Mouse (Mus musculus) limb, embryonic 14.5 days (tissue): ENCODE results near the gene Elovl6. TPM values are rescaled to one million over a fixed set of nuclear protein-coding genes. Genes with fewer than 3 reads are reported as not detected.
A peak's percentile ranks its signal among the peaks of the same experiment; 100 is the strongest.

ENCODE experiments used
- ATAC-seq: fragments of 200-750 bp; cut with Nextera tagmentation; 2 replicates; pipeline ENCODE4 v1.8.0; 2017; ENCODE audit warnings: low read depth, moderate number of reproducible peaks, moderate TSS enrichment; ENCODE audit not compliant: low FRiP score
- DNase-seq: peaks from one replicate; pipeline ENCODE4 v3.0.0-alpha.2; 2015; ENCODE audit warnings: low spot score
- H3K27ac ChIP-seq: fragments of 300-500 bp; sonication (generic); replicated peaks from 2 replicates; pipeline ENCODE4 v1.5.1; 2014; ENCODE audit warnings: low read depth, mild to moderate bottlenecking, low read length, moderate library complexity, mixed read lengths
- H3K27me3 ChIP-seq: fragments of 300-500 bp; sonication (generic); 2 replicates; pipeline ENCODE4 v1.6.1; 2014; ENCODE audit warnings: low read length, mixed read lengths; ENCODE audit not compliant: control insufficient read depth, insufficient read depth
- H3K36me3 ChIP-seq: fragments of 300-500 bp; sonication (generic); 2 replicates; pipeline ENCODE4 v1.6.1; 2014; ENCODE audit warnings: mild to moderate bottlenecking, low read length, moderate library complexity, mixed read lengths; ENCODE audit not compliant: control insufficient read depth, insufficient read depth
- H3K4me1 ChIP-seq: fragments of 300-500 bp; sonication (generic); 2 replicates; pipeline ENCODE4 v1.6.1; 2014; ENCODE audit warnings: antibody characterized with exemption, low read length, mixed read lengths; ENCODE audit not compliant: control insufficient read depth, insufficient read depth
- H3K4me2 ChIP-seq: fragments of 300-500 bp; sonication (generic); replicated peaks from 2 replicates; pipeline ENCODE4 v1.6.1; 2014; ENCODE audit warnings: low read depth, mild to moderate bottlenecking, low read length, moderate library complexity; ENCODE audit not compliant: severe bottlenecking
- H3K4me3 ChIP-seq: fragments of 300-500 bp; sonication (generic); replicated peaks from 2 replicates; pipeline ENCODE4 v1.5.1; 2014; ENCODE audit warnings: low read length
- H3K9ac ChIP-seq: fragments of 300-500 bp; sonication (generic); 2 replicates; pipeline ENCODE4 v1.6.1; 2014; ENCODE audit warnings: mild to moderate bottlenecking, low read depth, low read length, moderate library complexity; ENCODE audit not compliant: severe bottlenecking
- H3K9me3 ChIP-seq: fragments of 300-500 bp; sonication (generic); 2 replicates; pipeline ENCODE4 v1.6.1; 2016; ENCODE audit warnings: low read length; ENCODE audit not compliant: control insufficient read depth
- POLR2A ChIP-seq: fragments of 200-500 bp; IDR thresholded peaks from 2 replicates; pipeline ENCODE4 v1.8.0; 2012; ENCODE audit warnings: inconsistent platforms, mild to moderate bottlenecking, moderate library complexity, borderline replicate concordance; ENCODE audit not compliant: insufficient read depth, insufficient read length; ENCODE audit errors: extremely low read depth
- WGBS: fragments of 180-500 bp; shearing (Covaris S2); extraction: QIAGEN DNeasy Blood & Tissue Kit; methylation state at CpG from one replicate; pipeline ENCODE4 v1.1.7; 2014; 5-methylcytosine and 5-hydroxymethylcytosine counted together
- polyA plus RNA-seq, 2 experiments: library from polyadenylated mRNA; depleted of rRNA in 1 of 2; stranded (reverse) in 1 of 2; unstranded in 1 of 2; fragments of >200 nt; fragmentation: Nextera tagmentation in 1 of 2; extraction: Ambion mirVana in 1 of 2; gene quantifications; 2 replicates each; pipeline versions ENCODE4 v1.2.1 to v1.2.3; 2012 to 2014

Elovl6 gene
- polyA plus RNA-seq, 2 experiments, result 23.2 to 27.0 TPM

GRCm38 (mm10) chr3:129504928-129505327, 27.2 kb upstream of the Elovl6 start:
- no peak for TF ChIP-seq POLR2A
- Histone ChIP-seq H3K4me2 (no peak overlapping the region), H3K27me3 (no peaks in the 10 kb centered on the region), H3K4me3 (no peak overlapping the region), H3K36me3 (no peaks in the 10 kb centered on the region), H3K9ac (no peak overlapping the region), H3K9me3 (no peaks in the 10 kb centered on the region), H3K27ac (no peak overlapping the region), H3K4me1 (no peaks in the 10 kb centered on the region)
- no peak for DNase-seq
- ATAC-seq, result no peak
- 74% methylated on average over 6 of the region's 6 CpGs for WGBS

- no peak overlapping the region for H3K9ac ChIP-seq
- no peak overlapping the region for H3K4me3 ChIP-seq
- no peaks in the 10 kb centered on the region for H3K27me3 ChIP-seq
- H3K9me3 ChIP-seq, result no peaks in the 10 kb centered on the region
- DNase-seq, result no peak
- no peak overlapping the region for H3K27ac ChIP-seq
- no peak for TF ChIP-seq POLR2A
- WGBS, result no CpG with 5 or more reads among the region's 1 CpGs
- no peaks in the 10 kb centered on the region for H3K4me1 ChIP-seq
- H3K4me2 ChIP-seq, result no peak overlapping the region
- no peak for ATAC-seq
- no peaks in the 10 kb centered on the region for H3K36me3 ChIP-seq
Measured at GRCm38 (mm10) chr3:129507736-129508135, 24.4 kb upstream of the Elovl6 start.

GRCm38 (mm10) chr3:129508571-129508970, 23.6 kb upstream of the Elovl6 start:
- H3K4me3 ChIP-seq, result no peak overlapping the region
- ATAC-seq, result no peak
- H3K27ac ChIP-seq, result no peak overlapping the region
- no peaks in the 10 kb centered on the region for H3K4me1 ChIP-seq
- no peak overlapping the region for H3K9ac ChIP-seq
- DNase-seq, result no peak
- no peaks in the 10 kb centered on the region for H3K27me3 ChIP-seq
- no peak overlapping the region for H3K4me2 ChIP-seq
- no peaks in the 10 kb centered on the region for H3K36me3 ChIP-seq
- H3K9me3 ChIP-seq, result no peaks in the 10 kb centered on the region
- no peak for TF ChIP-seq POLR2A

DNA sequence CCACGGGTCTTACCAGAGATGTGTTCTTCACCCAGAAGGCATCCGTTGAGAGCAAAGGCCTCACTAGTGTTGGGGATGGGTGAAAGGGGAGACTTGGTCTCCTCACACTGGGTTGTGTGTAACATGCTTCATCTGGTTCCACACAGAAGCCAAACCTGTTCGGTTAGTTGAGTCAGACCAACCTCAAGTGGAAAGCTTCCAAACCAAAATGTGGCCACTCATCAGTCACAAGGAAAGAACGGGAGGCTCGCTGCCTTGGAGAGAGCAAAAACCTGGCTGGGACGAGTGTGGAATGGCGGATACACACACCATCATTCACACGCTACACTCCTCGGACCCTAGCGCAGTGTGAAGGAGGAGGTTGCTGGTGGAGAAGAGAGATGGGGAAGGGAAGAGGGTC, 22.4 kb upstream of the Elovl6 start:
- no peak for ATAC-seq
- H3K4me3 ChIP-seq, result no peak overlapping the region
- no peaks in the 10 kb centered on the region for H3K4me1 ChIP-seq
- H3K9me3 ChIP-seq, result no peaks in the 10 kb centered on the region
- peak; percentile 47 for DNase-seq
- WGBS, result 78% methylated on average over 10 of the region's 10 CpGs
- H3K27me3 ChIP-seq, result no peaks in the 10 kb centered on the region
- TF ChIP-seq POLR2A, result no peak
- no peak overlapping the region for H3K9ac ChIP-seq
- no peaks in the 10 kb centered on the region for H3K36me3 ChIP-seq
- no peak overlapping the region for H3K27ac ChIP-seq
- H3K4me2 ChIP-seq, result no peak overlapping the region

DNA sequence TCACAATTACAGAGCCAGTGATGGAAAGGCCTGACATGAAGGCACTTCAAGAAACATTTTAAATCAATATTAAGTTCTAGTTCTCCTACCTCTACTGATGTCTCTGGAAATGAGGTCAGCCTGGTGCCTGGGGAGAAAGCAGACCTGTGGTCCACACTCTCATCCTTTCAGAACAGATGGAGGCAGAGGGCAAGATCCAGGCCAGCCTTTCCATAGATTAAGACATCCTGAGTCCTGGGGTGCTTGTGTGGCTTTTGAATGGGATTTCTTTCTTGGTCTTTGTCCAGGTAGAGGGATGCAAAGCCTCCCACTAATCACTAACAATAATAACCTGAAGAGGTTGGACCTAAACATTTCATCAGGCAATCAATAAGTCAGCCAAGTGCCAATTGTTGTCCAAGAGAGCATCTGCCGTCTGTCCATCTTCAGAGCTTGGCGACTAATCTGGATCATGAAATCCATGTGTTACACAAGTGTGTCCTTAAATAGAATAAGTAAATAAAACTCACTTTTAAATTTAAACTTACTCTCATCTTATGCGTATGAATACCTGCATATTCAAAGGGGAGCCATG, 16.2 kb upstream of the Elovl6 start:
- TF ChIP-seq POLR2A, result no peak
- no peaks in the 10 kb centered on the region for H3K4me1 ChIP-seq
- no peaks in the 10 kb centered on the region for H3K9me3 ChIP-seq
- no peak overlapping the region for H3K4me3 ChIP-seq
- H3K27ac ChIP-seq, result no peak overlapping the region
- H3K4me2 ChIP-seq, result no peak overlapping the region
- no peaks in the 10 kb centered on the region for H3K27me3 ChIP-seq
- no peak overlapping the region for H3K9ac ChIP-seq
- no peak for DNase-seq
- WGBS, result 94% methylated on average over 3 of the region's 3 CpGs
- no peaks in the 10 kb centered on the region for H3K36me3 ChIP-seq
- no peak for ATAC-seq

DNA sequence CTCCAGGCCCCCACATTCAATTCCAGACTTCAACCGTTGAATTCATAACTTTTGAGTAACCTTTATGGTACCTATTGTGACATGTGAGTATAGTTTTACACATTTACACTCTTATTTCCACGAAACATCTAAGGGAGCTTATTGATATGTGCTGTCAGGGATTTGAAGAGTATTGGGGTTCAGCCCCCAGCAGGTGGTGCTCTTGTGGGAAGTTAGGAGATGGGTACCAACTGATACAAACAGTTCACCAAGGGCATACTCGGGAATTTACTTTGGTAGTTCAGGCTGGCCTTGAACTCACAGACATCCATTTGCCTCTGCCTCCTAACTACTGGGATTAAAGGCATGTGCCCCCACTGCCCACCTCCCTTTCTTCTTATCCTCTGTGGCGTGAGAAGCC, 11.7 kb upstream of the Elovl6 start:
- Histone ChIP-seq H3K36me3 (no peaks in the 10 kb centered on the region), H3K27me3 (no peaks in the 10 kb centered on the region), H3K9ac (no peak overlapping the region), H3K9me3 (no peaks in the 10 kb centered on the region), H3K4me3 (no peak overlapping the region), H3K4me2 (no peak overlapping the region), H3K27ac (no peak overlapping the region), H3K4me1 (no peaks in the 10 kb centered on the region)
- no peak for TF ChIP-seq POLR2A
- ATAC-seq (no peak), DNase-seq (no peak)
- WGBS, result 72% methylated on average over 4 of the region's 4 CpGs
